Mouse (Mus musculus) limb, embryonic 14.5 days (tissue): Measurements from ENCODE around the gene Bcl2. TPM values are rescaled to one million over a fixed set of nuclear protein-coding genes. Genes with fewer than 3 reads are reported as not detected.

Experiments used
- ATAC-seq: fragments of 200-750 bp; cut with Nextera tagmentation; 2 replicates; pipeline ENCODE4 v1.8.0; 2017; ENCODE audit warnings: low read depth, moderate number of reproducible peaks, moderate TSS enrichment; ENCODE audit not compliant: low FRiP score
- DNase-seq: peaks from one replicate; pipeline ENCODE4 v3.0.0-alpha.2; 2015; ENCODE audit warnings: low spot score
- H3K27ac ChIP-seq: fragments of 300-500 bp; sonication (generic); replicated peaks from 2 replicates; pipeline ENCODE4 v1.5.1; 2014; ENCODE audit warnings: low read depth, mild to moderate bottlenecking, low read length, moderate library complexity, mixed read lengths
- H3K27me3 ChIP-seq: fragments of 300-500 bp; sonication (generic); 2 replicates; pipeline ENCODE4 v1.6.1; 2014; ENCODE audit warnings: low read length, mixed read lengths; ENCODE audit not compliant: control insufficient read depth, insufficient read depth
- H3K36me3 ChIP-seq: fragments of 300-500 bp; sonication (generic); 2 replicates; pipeline ENCODE4 v1.6.1; 2014; ENCODE audit warnings: mild to moderate bottlenecking, low read length, moderate library complexity, mixed read lengths; ENCODE audit not compliant: control insufficient read depth, insufficient read depth
- H3K4me1 ChIP-seq: fragments of 300-500 bp; sonication (generic); 2 replicates; pipeline ENCODE4 v1.6.1; 2014; ENCODE audit warnings: antibody characterized with exemption, low read length, mixed read lengths; ENCODE audit not compliant: control insufficient read depth, insufficient read depth
- H3K4me2 ChIP-seq: fragments of 300-500 bp; sonication (generic); replicated peaks from 2 replicates; pipeline ENCODE4 v1.6.1; 2014; ENCODE audit warnings: low read depth, mild to moderate bottlenecking, low read length, moderate library complexity; ENCODE audit not compliant: severe bottlenecking
- H3K4me3 ChIP-seq: fragments of 300-500 bp; sonication (generic); replicated peaks from 2 replicates; pipeline ENCODE4 v1.5.1; 2014; ENCODE audit warnings: low read length
- H3K9ac ChIP-seq: fragments of 300-500 bp; sonication (generic); 2 replicates; pipeline ENCODE4 v1.6.1; 2014; ENCODE audit warnings: mild to moderate bottlenecking, low read depth, low read length, moderate library complexity; ENCODE audit not compliant: severe bottlenecking
- H3K9me3 ChIP-seq: fragments of 300-500 bp; sonication (generic); 2 replicates; pipeline ENCODE4 v1.6.1; 2016; ENCODE audit warnings: low read length; ENCODE audit not compliant: control insufficient read depth
- POLR2A ChIP-seq: fragments of 200-500 bp; IDR thresholded peaks from 2 replicates; pipeline ENCODE4 v1.8.0; 2012; ENCODE audit warnings: inconsistent platforms, mild to moderate bottlenecking, moderate library complexity, borderline replicate concordance; ENCODE audit not compliant: insufficient read depth, insufficient read length; ENCODE audit errors: extremely low read depth
- WGBS: fragments of 180-500 bp; shearing (Covaris S2); extraction: QIAGEN DNeasy Blood & Tissue Kit; methylation state at CpG from one replicate; pipeline ENCODE4 v1.1.7; 2014; 5-methylcytosine and 5-hydroxymethylcytosine counted together
- polyA plus RNA-seq, 2 experiments: library from polyadenylated mRNA; depleted of rRNA in 1 of 2; stranded (reverse) in 1 of 2; unstranded in 1 of 2; fragments of >200 nt; fragmentation: Nextera tagmentation in 1 of 2; extraction: Ambion mirVana in 1 of 2; gene quantifications; 2 replicates each; pipeline versions ENCODE4 v1.2.1 to v1.2.3; 2012 to 2014

Bcl2 gene
- polyA plus RNA-seq, 2 experiments = 8.0 to 15.7 TPM

GRCm38 (mm10) chr1:106523741-106524140 is 190.3 kb downstream of the Bcl2 start:
- H3K4me3 ChIP-seq = no peak overlapping the region
- H3K27ac ChIP-seq = no peak overlapping the region
- no peaks in the 10 kb centered on the region for H3K27me3 ChIP-seq
- ATAC-seq (peak; percentile 44; the same call in 1 of the 2 replicates), DNase-seq (peak; percentile 34)
- no peaks in the 10 kb centered on the region; the same call in 1 of the 2 replicates for H3K4me1 ChIP-seq
- no peaks in the 10 kb centered on the region for H3K9me3 ChIP-seq
- TF ChIP-seq POLR2A = no peak
- WGBS = 74% methylated on average over 6 of the region's 6 CpGs
- no peak overlapping the region for H3K4me2 ChIP-seq
- H3K9ac ChIP-seq = no peak overlapping the region
- H3K36me3 ChIP-seq = no peaks in the 10 kb centered on the region

GRCm38 (mm10) chr1:106523009-106523408 is 191.1 kb downstream of the Bcl2 start:
- TF ChIP-seq POLR2A = no peak
- ATAC-seq = no peak
- Histone ChIP-seq H3K4me2 (no peak overlapping the region), H3K27ac (no peak overlapping the region), H3K9me3 (no peaks in the 10 kb centered on the region), H3K9ac (no peak overlapping the region), H3K27me3 (no peaks in the 10 kb centered on the region), H3K4me3 (no peak overlapping the region), H3K4me1 (no peaks in the 10 kb centered on the region; the same call in 1 of the 2 replicates), H3K36me3 (no peaks in the 10 kb centered on the region)
- DNase-seq = no peak
- 51% methylated on average over 5 of the region's 5 CpGs for WGBS

- no peak for ATAC-seq
- no peak overlapping the region for H3K9ac ChIP-seq
- no peaks in the 10 kb centered on the region for H3K9me3 ChIP-seq
- H3K27ac ChIP-seq = no peak overlapping the region
- no peaks in the 10 kb centered on the region for H3K27me3 ChIP-seq
- WGBS = 87% methylated on average over 6 of the region's 6 CpGs
- no peak overlapping the region for H3K4me2 ChIP-seq
- no peak for TF ChIP-seq POLR2A
- H3K4me3 ChIP-seq = no peak overlapping the region
- no peak for DNase-seq
- no peaks in the 10 kb centered on the region for H3K36me3 ChIP-seq
- no peaks in the 10 kb centered on the region for H3K4me1 ChIP-seq
These were observed 196.4 kb downstream of the Bcl2 start for GRCm38 (mm10) chr1:106517591-106518177.

DNA sequence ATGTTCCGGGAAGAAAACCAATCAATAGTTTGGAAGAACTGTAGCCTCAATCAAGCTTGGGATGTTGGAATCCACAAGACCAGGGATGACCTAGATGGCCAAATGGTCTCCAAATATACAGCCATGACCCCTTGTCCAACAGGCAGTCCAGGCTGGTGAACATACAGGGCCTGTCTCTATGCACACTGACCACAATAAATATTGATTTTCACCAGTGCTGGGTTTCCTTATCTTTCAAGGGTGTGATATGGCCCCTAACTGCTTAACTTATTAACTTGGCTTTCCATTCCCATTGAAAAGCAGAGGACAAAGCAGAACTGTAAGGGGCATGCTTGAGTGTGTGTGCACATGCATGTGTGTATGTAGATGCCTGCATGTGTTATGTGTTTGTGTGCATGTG is 197.0 kb downstream of the Bcl2 start:
- no peaks in the 10 kb centered on the region for H3K9me3 ChIP-seq
- no peak for DNase-seq
- no peaks in the 10 kb centered on the region for H3K27me3 ChIP-seq
- no peaks in the 10 kb centered on the region for H3K36me3 ChIP-seq
- no peak overlapping the region for H3K9ac ChIP-seq
- no peak overlapping the region for H3K4me3 ChIP-seq
- H3K27ac ChIP-seq = no peak overlapping the region
- no peak for TF ChIP-seq POLR2A
- ATAC-seq = no peak
- no peak overlapping the region for H3K4me2 ChIP-seq
- WGBS = 95% methylated on average over 1 of the region's 1 CpGs
- H3K4me1 ChIP-seq = no peaks in the 10 kb centered on the region

GRCm38 (mm10) chr1:106515611-106516010 is 198.5 kb downstream of the Bcl2 start:
- Histone ChIP-seq H3K27me3 (no peaks in the 10 kb centered on the region), H3K4me3 (no peak overlapping the region), H3K4me2 (no peak overlapping the region), H3K27ac (no peak overlapping the region), H3K9ac (no peak overlapping the region), H3K9me3 (no peaks in the 10 kb centered on the region), H3K4me1 (no peaks in the 10 kb centered on the region), H3K36me3 (no peaks in the 10 kb centered on the region)
- no peak for ATAC-seq
- TF ChIP-seq POLR2A = no peak
- no peak for DNase-seq
- 89% methylated on average over 6 of the region's 6 CpGs for WGBS
